Mouse (Mus musculus): Measurements from ENCODE around the gene Fanca. TPM values are rescaled to one million over a fixed set of nuclear protein-coding genes. Genes with fewer than 3 reads are reported as not detected.
"Not testable (repeated sequence)": the region's sequence is repeated elsewhere in the genome, so short reads cannot be mapped to it uniquely, and the experiment has no call there.

Gene Fanca
- total RNA-seq, 2 experiments from 2014 or later = 1.7 to 2.8 TPM

- Histone ChIP-seq H3K27ac (no peak overlapping the region), H3K4me3 (no peak overlapping the region)
- DNase-seq (ENCODE audit: low spot score in 2 of 2) = no peak
- TF ChIP-seq CTCF (conservative IDR thresholded peaks at IDR 0.05) = no peak
These were observed 37.9 kb downstream of the Fanca start for GRCm38 (mm10) chr8:123280302-123281094.

- no peak for DNase-seq (ENCODE audit: low spot score in 2 of 2)
- no peak for TF ChIP-seq CTCF (conservative IDR thresholded peaks at IDR 0.05)
- no peak overlapping the region for H3K4me3 ChIP-seq
- H3K27ac ChIP-seq = no peak overlapping the region
These were observed 38.5 kb downstream of the Fanca start for GRCm38 (mm10) chr8:123279828-123280227.

GRCm38 (mm10) chr8:123278445-123278844 is 39.9 kb downstream of the Fanca start:
- DNase-seq (ENCODE audit: low spot score in 2 of 2) = no peak
- TF ChIP-seq CTCF (conservative IDR thresholded peaks at IDR 0.05) = no peak
- Histone ChIP-seq H3K4me3 (no peak overlapping the region), H3K27ac (no peak overlapping the region)

GRCm38 (mm10) chr8:123275096-123275495 is 43.3 kb downstream of the Fanca start:
- no peak for DNase-seq (ENCODE audit: low spot score in 2 of 2)
- no peak overlapping the region for H3K4me3 ChIP-seq
- H3K27ac ChIP-seq = no peak overlapping the region
- TF ChIP-seq CTCF (conservative IDR thresholded peaks at IDR 0.05) = no peak

- H3K27ac ChIP-seq = no peak overlapping the region
- no peak for DNase-seq (ENCODE audit: low spot score in 2 of 2)
- no peak for TF ChIP-seq CTCF (conservative IDR thresholded peaks at IDR 0.05)
- H3K4me3 ChIP-seq = no peak overlapping the region
These were observed 43.9 kb downstream of the Fanca start for GRCm38 (mm10) chr8:123274447-123274846.

GRCm38 (mm10) chr8:123271901-123272300 is 46.5 kb downstream of the Fanca start:
- no peak for TF ChIP-seq CTCF (conservative IDR thresholded peaks at IDR 0.05)
- H3K4me3 ChIP-seq = no peak overlapping the region
- H3K27ac ChIP-seq = no peak overlapping the region
- no peak for DNase-seq (ENCODE audit: low spot score in 2 of 2)

- no peak for DNase-seq (ENCODE audit: low spot score in 2 of 2)
- H3K4me3 ChIP-seq = no peak overlapping the region
- TF ChIP-seq CTCF (conservative IDR thresholded peaks at IDR 0.05) = no peak
- no peak overlapping the region for H3K27ac ChIP-seq
These were observed 47.2 kb downstream of the Fanca start for GRCm38 (mm10) chr8:123271147-123271546.

- no peak for TF ChIP-seq CTCF (conservative IDR thresholded peaks at IDR 0.05)
- Histone ChIP-seq H3K27ac (no peak overlapping the region), H3K4me3 (no peak overlapping the region)
- DNase-seq (ENCODE audit: low spot score in 2 of 2) = no peak
These were observed 50.3 kb downstream of the Fanca start for GRCm38 (mm10) chr8:123267926-123268656.

- DNase-seq (ENCODE audit: low spot score in 2 of 2); H3K4me3 ChIP-seq: not testable (repeated sequence)
- peak overlapping the region; percentile 51; the same call in 1 of the 2 replicates for H3K27ac ChIP-seq
These were observed 60.8 kb downstream of the Fanca start for GRCm38 (mm10) chr8:123257593-123257992.

GRCm38 (mm10) chr8:123257114-123257513 is 61.3 kb downstream of the Fanca start:
- peak overlapping the region; percentile 99; the same call in 1 of the 2 replicates for H3K27ac ChIP-seq
- peak in 1 of 2 experiments; percentile 37 for DNase-seq (ENCODE audit: low spot score in 2 of 2)
- TF ChIP-seq CTCF (conservative IDR thresholded peaks at IDR 0.05) = no peak
- no peak overlapping the region for H3K4me3 ChIP-seq

- peak overlapping the region; percentile 98 for H3K4me3 ChIP-seq
- TF ChIP-seq CTCF (conservative IDR thresholded peaks at IDR 0.05) = peak; percentile 41
- H3K27ac ChIP-seq = peak overlapping the region; percentile 99
- DNase-seq (ENCODE audit: low spot score in 2 of 2) = no peak
These were observed 63.2 kb downstream of the Fanca start for GRCm38 (mm10) chr8:123255170-123255569.

GRCm38 (mm10) chr8:123254099-123254885 is 64.1 kb downstream of the Fanca start, which contains the start of the genes Zfp276 and Vps9d1:
Gene Zfp276 (plus strand): TSS chr8:123254195.
Gene Vps9d1 (minus strand): TSS chr8:123254348.
- H3K4me3 ChIP-seq = peak within 1 kb of the TSS; percentile 98
- peak within 1 kb of the TSS; percentile 99 for H3K27ac ChIP-seq
- TF ChIP-seq CTCF (conservative IDR thresholded peaks at IDR 0.05) = 0 out of 2 replicates have a peak, but pooled peaks have one; percentile 17
- DNase-seq (ENCODE audit: low spot score in 2 of 2) = peak; percentile 68 to 83

All from layer of hippocampus, adult 2 months (tissue).